Mouse (Mus musculus) megakaryocyte, adult 5-6 weeks (primary cell): Measurements from ENCODE around the gene Gabrp. TPM values are rescaled to one million over a fixed set of nuclear protein-coding genes. Genes with fewer than 3 reads are reported as not detected.

Source experiments
- ATAC-seq: 2 replicates; pipeline ENCODE4 v1.8.0; 2016; ENCODE audit warnings: mild to moderate bottlenecking, inconsistent platforms; ENCODE audit not compliant: poor library complexity, severe bottlenecking
- total RNA-seq, 2 experiments: library from RNA; stranded (forward) in 1 of 2; stranded (reverse) in 1 of 2; fragments of 153-499, 151-499 nt in 1 of 2; fragments of 221-1000, 200-1000 nt in 1 of 2; gene quantifications; 2 replicates each; pipeline versions ENCODE4 v1.2.3 to v1.2.4; 2015 to 2017

The Gabrp gene
- total RNA-seq (2015) (not detected in 2 replicates), total RNA-seq (2017) (not detected in 2 replicates)

- no peak for ATAC-seq
These were observed at the start of gene Gabrp for GRCm38 (mm10) chr11:33578859-33579258. Gene Gabrp, minus strand, starts transcription at chr11:33578959.

- ATAC-seq: no peak
These were observed 48.5 kb upstream of the Gabrp start for GRCm38 (mm10) chr11:33627136-33627742.

DNA sequence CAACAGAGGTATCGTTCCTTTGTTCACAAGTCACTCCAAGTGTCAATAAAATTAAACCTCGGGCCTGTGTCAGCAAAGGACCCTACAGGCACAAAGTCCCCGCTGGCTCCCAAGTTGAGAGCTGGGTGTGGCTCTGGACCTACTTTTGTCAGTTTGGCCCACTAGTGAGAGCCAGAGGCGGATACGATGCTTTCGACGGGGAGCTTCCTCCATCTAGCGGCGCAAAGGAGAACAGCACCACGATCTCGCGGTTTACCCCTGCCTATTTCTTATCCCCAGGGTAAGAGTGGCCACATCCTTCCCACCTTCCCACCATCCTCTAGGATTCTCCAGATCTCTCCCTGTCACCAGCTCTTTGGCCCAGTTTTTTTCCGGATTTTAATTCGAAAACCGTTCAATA, 35.5 kb upstream of the Gabrp start:
- peak; percentile 47; the same call in 1 of the 2 replicates for ATAC-seq

DNA sequence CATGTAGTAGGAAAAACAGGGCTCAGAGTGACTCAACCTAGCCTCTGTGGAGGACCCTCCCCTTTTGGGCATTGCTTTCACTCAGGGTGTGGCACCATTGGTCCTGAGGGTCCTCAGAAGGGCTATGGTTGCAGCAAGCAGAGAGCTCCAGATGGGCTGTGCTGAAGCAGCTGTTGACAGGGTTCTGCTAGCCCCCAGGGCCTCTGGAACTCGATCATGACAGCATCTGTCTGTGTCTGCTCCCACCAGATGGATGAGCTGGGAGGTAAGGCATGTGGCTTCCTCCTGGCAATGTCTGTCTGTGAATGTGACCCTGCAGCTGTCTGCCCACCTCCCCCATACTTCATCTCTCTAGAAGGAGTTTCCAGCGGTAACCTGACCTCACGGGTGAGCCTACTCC, 29.0 kb upstream of the Gabrp start:
- no peak for ATAC-seq

DNA sequence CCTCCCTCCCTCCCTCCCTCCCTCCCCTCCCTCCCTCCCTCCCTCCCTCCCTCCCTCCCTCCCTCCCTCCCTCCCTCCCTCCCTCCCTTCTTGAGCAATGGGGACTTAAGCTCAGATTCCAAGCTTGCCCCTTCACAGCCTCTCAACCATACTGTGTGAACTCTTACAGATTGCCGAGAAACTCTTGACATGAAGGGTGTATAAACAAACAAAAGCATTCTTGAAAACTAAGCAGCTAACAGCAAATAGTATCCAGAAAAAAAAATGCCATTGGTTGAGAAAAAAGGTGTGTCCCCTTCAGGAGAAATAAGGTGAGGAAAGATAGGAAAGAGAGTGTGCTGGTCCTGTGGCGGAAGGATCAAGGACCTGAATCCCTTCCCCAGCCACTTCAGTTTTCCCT, 24.4 kb upstream of the Gabrp start:
- ATAC-seq: no peak

GRCm38 (mm10) chr11:33598986-33599385, 20.2 kb upstream of the Gabrp start, which contains the start of gene D130052B06Rik:
Gene D130052B06Rik, plus strand, starts transcription at chr11:33599302.
- ATAC-seq: no peak

- no peak for ATAC-seq
These were observed 17.9 kb upstream of the Gabrp start for GRCm38 (mm10) chr11:33596655-33597054.

DNA sequence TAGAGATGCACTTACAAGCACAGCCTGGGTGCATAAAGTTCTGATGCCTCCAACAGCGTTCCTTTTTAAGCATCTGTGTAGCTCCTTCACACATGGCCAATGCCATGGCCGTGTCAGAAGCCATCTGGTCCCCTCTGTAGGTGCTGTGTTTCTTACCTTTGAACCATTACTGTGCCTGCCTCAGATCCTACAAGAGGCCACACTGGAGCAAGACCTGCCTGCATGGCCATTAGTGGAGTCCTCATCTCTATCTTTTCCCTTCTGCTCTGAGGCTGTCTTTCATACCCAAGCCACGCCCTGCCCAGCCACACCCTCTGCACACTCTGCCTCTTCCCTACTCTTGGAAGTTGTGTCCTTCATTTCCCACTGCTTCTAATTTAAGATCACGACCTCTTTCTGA, 14.1 kb upstream of the Gabrp start:
- ATAC-seq: no peak

DNA sequence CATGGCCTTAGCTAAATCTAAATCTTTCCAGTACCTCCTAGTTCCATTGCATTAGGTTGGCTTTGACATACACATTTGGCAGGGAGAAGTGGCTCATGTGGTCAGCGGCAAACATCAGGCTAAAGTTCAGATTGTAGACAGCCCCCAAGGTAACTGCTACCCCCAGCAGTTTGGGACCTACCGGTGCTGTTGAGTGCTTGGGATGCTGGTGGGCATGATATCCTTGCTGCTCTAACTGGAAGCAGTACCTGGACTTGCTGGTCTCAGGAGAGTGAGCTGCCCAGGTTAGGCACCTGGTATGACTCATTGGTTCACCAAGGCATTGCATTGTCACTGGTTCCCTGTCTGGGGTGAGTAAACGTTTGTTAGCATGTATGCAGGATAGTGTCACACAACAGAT, 12.0 kb upstream of the Gabrp start:
- no peak for ATAC-seq

DNA sequence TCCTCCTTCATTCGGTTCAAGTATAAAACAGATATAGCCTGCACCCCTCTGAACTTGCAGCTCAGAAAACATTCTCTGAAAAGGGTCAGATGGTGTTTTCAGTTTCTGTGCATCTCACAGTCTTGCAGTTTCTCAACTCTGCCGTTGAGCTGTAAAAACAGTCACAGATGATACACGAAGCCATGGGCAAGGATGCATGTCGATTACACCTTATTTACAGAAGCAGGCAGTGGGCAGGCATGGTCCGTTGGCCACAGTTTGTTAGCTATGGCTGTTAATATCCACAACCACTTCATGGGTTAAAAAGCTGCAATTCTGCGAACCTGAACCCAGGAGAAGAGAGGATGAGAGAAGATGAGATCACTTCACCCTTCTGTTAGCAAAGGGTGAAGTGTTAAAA, 7.9 kb upstream of the Gabrp start:
- no peak for ATAC-seq

DNA sequence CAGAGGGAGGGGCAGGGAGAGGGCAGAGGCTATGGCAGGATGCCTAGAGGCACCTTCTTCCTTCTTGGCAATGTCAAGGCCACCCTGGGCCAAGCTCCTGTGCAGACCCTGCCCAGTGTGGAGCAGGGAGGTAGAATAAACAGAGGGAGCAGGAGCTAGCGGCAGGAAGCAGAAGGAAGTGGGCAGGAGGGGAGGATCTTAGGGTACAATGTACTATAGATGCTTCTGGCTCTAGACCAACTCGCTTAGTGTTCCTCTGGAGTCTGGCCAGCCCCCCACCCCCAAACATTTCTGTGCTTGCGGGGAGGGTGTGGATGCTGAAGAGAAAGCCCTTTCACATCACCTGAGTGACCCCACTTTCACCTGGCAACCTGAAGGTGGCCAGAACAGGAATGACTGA, 862 bp upstream of the Gabrp start:
- ATAC-seq: no peak

- no peak for ATAC-seq
These were observed 3.8 kb downstream of the Gabrp start for GRCm38 (mm10) chr11:33574944-33575343.

- no peak for ATAC-seq
These were observed 8.3 kb downstream of the Gabrp start for GRCm38 (mm10) chr11:33570413-33570812.

- ATAC-seq: no peak
These were observed 14.8 kb downstream of the Gabrp start for GRCm38 (mm10) chr11:33563921-33564320.

DNA sequence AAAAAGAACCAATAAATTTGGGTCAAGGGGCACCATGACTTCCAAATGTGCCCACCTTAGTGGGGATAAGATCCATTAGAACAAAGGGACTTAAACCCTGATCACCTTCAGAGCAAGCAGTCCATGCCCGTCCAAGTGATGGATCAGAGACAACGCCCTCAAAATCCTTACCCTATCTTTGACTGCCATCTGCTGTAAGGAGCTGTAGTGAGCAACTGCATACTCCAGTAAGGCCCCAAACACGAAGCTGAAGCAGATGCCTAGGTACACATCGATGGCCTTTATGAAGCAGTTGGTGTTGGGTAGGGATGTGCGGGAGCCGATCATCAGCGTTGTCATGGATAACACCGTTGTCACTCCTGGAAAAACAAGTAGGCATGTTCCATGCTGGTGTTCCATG, 24.6 kb downstream of the Gabrp start:
- ATAC-seq: no peak

GRCm38 (mm10) chr11:33550861-33551560, 27.7 kb downstream of the Gabrp start:
- no peak for ATAC-seq

- ATAC-seq: no peak
These were observed 31.4 kb downstream of the Gabrp start for GRCm38 (mm10) chr11:33547386-33547785.

DNA sequence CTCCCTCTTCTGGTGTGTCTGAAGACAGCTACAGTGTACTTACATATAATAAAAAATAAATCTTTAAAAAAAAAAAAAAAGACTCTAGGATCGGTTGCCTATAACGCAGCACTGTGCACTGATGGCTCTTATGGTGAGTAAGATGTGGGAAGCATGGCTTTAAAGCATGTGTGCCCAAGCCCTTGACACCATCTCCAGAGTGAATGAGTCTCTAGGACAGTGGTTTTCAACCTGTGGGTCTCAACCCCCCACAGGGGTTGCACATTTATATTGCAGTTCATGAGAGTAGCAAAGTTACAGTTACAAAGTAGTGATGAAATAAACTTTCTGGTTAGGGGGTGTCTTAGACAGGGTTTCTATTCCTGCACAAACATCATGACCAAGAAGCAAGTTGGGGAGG, 33.8 kb downstream of the Gabrp start:
- ATAC-seq: no peak

GRCm38 (mm10) chr11:33544121-33544520, 34.6 kb downstream of the Gabrp start:
- ATAC-seq: no peak

GRCm38 (mm10) chr11:33537390-33538125, 41.2 kb downstream of the Gabrp start:
- ATAC-seq: no peak

- no peak for ATAC-seq
These were observed 42.1 kb downstream of the Gabrp start for GRCm38 (mm10) chr11:33536636-33537035.

DNA sequence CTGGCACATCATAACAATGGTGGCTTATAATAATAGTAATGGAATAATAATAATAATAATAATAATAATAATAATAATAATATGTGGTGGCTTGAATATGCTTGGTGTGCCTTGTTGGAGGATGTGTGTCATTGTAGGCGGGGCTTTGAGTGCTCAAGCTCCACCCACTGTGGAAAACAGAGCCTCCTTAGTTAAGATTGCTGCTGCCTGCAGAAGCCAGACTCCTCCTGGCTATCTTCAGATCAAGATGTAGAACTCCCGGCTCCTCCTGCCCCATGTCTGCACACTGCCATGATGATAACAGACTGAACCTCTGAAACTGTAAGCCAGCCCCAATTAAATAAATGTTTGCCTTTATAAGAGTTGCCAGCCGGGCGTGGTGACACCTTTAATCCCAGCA, 44.2 kb downstream of the Gabrp start:
- no peak for ATAC-seq
